Mouse (Mus musculus) bone marrow, adult 2 months (tissue): ENCODE results near the gene Gm49369. TPM values are rescaled to one million over a fixed set of nuclear protein-coding genes. Genes with fewer than 3 reads are reported as not detected.

Experiments used
- H3K27ac ChIP-seq: fragments of 200-500 bp; 2 replicates; pipeline ENCODE4 v1.5.1; 2012; ENCODE audit warnings: low read depth, mild to moderate bottlenecking, control low read depth, inconsistent platforms, low read length; ENCODE audit not compliant: control insufficient read depth, poor library complexity, insufficient read depth
- H3K4me1 ChIP-seq: fragments of 200-500 bp; 2 replicates; pipeline ENCODE4 v1.6.1; 2011; ENCODE audit warnings: low read length; ENCODE audit not compliant: control insufficient read depth, insufficient read depth
- H3K4me3 ChIP-seq: fragments of 200-500 bp; replicated peaks from 2 replicates; pipeline ENCODE3; 2011; ENCODE audit warnings: mild to moderate bottlenecking, low read depth, low read length, control low read depth; ENCODE audit not compliant: control insufficient read depth
- CTCF ChIP-seq: fragments of 200-500 bp; IDR thresholded peaks from 2 replicates; pipeline ENCODE4 v1.5.1; 2011; ENCODE audit warnings: low read length, control low read depth; ENCODE audit not compliant: control insufficient read depth, insufficient read depth
- POLR2A ChIP-seq: fragments of 200-500 bp; IDR thresholded peaks from 2 replicates; pipeline ENCODE4 v1.6.1; 2011; ENCODE audit warnings: low read depth, mild to moderate bottlenecking, control low read depth, low read length, borderline replicate concordance; ENCODE audit not compliant: control insufficient read depth
- WGBS: fragments of 180-500 bp; shearing (Covaris S2); methylation state at CpG from one replicate; pipeline ENCODE4 v1.1.7; 2018; 5-methylcytosine and 5-hydroxymethylcytosine counted together
- polyA plus RNA-seq: library from polyadenylated mRNA; stranded (reverse); fragments of >200 nt; gene quantifications from 2 replicates; pipeline ENCODE4 v1.2.4, GENCODE M21; 2011; ENCODE audit warnings: low replicate concordance; ENCODE audit not compliant: missing spikeins, insufficient read depth, insufficient read length

Gm49369 gene
- polyA plus RNA-seq, result not detected in 2 replicates

DNA sequence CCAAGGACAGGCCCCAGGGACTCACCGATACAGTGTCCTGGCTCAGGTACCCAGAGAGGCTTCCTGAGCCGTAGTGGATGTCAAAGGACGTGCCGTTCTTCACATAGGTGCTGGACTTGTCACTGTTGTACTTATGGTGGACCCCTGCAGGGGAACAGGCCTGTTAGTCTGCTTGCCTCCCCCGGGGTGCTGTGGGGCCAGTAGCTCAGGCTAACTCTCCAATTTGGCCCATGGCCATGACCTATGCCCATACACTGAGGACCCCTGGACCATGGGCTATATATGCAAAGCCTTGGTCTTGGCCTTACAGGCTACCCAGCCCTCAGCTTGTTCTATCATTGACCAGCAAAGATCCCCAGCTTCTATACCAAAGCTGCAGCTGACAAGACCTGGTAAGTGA lies at the start of gene Gm49369:
Gene Gm49369, minus strand, starts transcription at position 101 of the 400 bp plus-strand sequence.
- TF ChIP-seq CTCF (no peak), POLR2A (no peak)
- Histone ChIP-seq H3K4me3 (no peak within 1 kb of the TSS), H3K27ac (peak within 1 kb of the TSS; percentile 10), H3K4me1 (peaks cover 6% of the 10 kb centered on the region)
- WGBS, result 97% methylated on average over 5 of the region's 5 CpGs

GRCm38 (mm10) chr7:142431106-142431505 lies 48.6 kb upstream of the Gm49369 start:
- no peak overlapping the region for H3K4me3 ChIP-seq
- no peak for TF ChIP-seq POLR2A
- TF ChIP-seq CTCF, result no peak
- H3K4me1 ChIP-seq, result no peaks in the 10 kb centered on the region
- 92% methylated on average over 14 of the region's 14 CpGs for WGBS
- no peak overlapping the region for H3K27ac ChIP-seq

GRCm38 (mm10) chr7:142430160-142430678 lies 47.8 kb upstream of the Gm49369 start:
- no peaks in the 10 kb centered on the region for H3K4me1 ChIP-seq
- TF ChIP-seq CTCF (no peak), POLR2A (no peak)
- H3K27ac ChIP-seq, result no peak overlapping the region

DNA sequence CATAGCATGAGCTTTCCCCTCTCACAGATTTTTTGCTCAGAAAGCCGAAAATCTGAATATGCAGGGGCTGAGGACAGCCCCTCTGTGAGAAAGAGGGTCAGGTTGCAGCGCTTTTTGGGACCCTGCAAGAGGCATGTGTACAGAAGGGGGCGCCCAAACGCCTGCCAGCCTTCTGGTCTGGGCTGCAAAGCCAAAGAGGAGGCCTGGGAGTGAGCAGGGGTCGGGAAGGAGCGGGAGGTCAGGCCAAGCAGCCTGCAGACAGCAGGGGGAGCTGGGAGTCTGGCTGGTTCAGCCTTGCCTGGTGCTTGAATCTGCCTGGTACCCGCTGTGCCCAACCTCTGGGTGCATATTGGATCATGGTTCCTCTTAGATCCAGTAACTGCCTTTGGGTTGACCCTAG lies 45.7 kb upstream of the Gm49369 start:
- peak; percentile 37; the same call in 1 of the 2 replicates for TF ChIP-seq CTCF
- TF ChIP-seq POLR2A, result no peak
- Histone ChIP-seq H3K4me1 (no peaks in the 10 kb centered on the region; the same call in 1 of the 2 replicates), H3K4me3 (no peak overlapping the region), H3K27ac (no peak overlapping the region)
- WGBS, result 37% methylated on average over 7 of the region's 7 CpGs

More at GRCm38 (mm10) chr7:142430160-142430678, 47.8 kb upstream of the Gm49369 start:
- WGBS, result 41% methylated on average over 12 of the region's 12 CpGs
- no peak overlapping the region for H3K4me3 ChIP-seq

- H3K4me1 ChIP-seq, result peaks cover 3% of the 10 kb centered on the region; the same call in 1 of the 2 replicates
- H3K27ac ChIP-seq, result no peak overlapping the region
- TF ChIP-seq POLR2A (no peak), CTCF (peak; percentile 58)
- H3K4me3 ChIP-seq, result no peak overlapping the region
- 71% methylated on average over 11 of the region's 11 CpGs for WGBS
Measured at GRCm38 (mm10) chr7:142425641-142426213, 43.3 kb upstream of the Gm49369 start.

GRCm38 (mm10) chr7:142421826-142422225 lies 39.4 kb upstream of the Gm49369 start:
- WGBS, result 52% methylated on average over 2 of the region's 2 CpGs
- Histone ChIP-seq H3K4me3 (no peak overlapping the region), H3K4me1 (peaks cover 5% of the 10 kb centered on the region; the same call in 1 of the 2 replicates), H3K27ac (peak overlapping the region; percentile 46; the same call in 1 of the 2 replicates)
- no peak for TF ChIP-seq CTCF

- TF ChIP-seq POLR2A (no peak), CTCF (no peak)
- H3K4me3 ChIP-seq, result peak overlapping the region; percentile 17
- WGBS, result 22% methylated on average over 5 of the region's 5 CpGs
- H3K4me1 ChIP-seq, result peaks cover 5% of the 10 kb centered on the region; the same call in 1 of the 2 replicates
- peak overlapping the region; percentile 56; the same call in 1 of the 2 replicates for H3K27ac ChIP-seq
Measured at GRCm38 (mm10) chr7:142419887-142420286, 37.4 kb upstream of the Gm49369 start.

- Histone ChIP-seq H3K4me3 (no peak overlapping the region), H3K27ac (no peak overlapping the region), H3K4me1 (peaks cover 5% of the 10 kb centered on the region; the same call in 1 of the 2 replicates)
- 74% methylated on average over 8 of the region's 8 CpGs for WGBS
- TF ChIP-seq POLR2A, result no peak
- TF ChIP-seq CTCF, result peak; percentile 34; the same call in 1 of the 2 replicates
Measured at GRCm38 (mm10) chr7:142418679-142419078, 36.2 kb upstream of the Gm49369 start.

DNA sequence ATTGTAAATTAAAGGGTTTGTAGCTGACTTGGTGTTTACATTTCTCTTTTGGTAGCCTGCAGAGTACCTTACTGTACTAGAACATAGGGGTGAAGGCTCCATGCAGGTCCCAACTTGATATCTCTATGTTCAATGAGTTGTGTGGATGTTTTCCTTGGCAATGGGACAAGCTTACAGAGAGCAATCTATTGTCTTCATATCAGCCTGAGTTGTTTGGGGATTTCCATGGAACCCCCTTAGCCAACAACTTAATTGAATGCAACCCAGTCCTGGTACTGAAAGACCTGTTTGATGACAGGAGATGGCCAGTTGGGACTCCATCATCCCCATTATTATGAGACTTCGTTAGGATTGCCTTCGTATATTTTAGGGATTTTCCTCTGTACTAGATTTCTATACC lies 35.6 kb upstream of the Gm49369 start:
- TF ChIP-seq CTCF, result no peak
- no peak for TF ChIP-seq POLR2A
- peaks cover 5% of the 10 kb centered on the region; the same call in 1 of the 2 replicates for H3K4me1 ChIP-seq
- no peak overlapping the region for H3K27ac ChIP-seq
- H3K4me3 ChIP-seq, result no peak overlapping the region
- WGBS, result 90% methylated on average over 2 of the region's 2 CpGs
